Mouse (Mus musculus) layer of hippocampus, adult 2 months (tissue): ENCODE data around the gene Rpgrip1l. TPM values are rescaled to one million over a fixed set of nuclear protein-coding genes. Genes with fewer than 3 reads are reported as not detected.

Source experiments
- DNase-seq, 2 experiments: peaks; one replicate each; pipeline ENCODE4 v3.0.0; 2022; ENCODE audit warnings: low spot score in 2 of 2
- H3K27ac ChIP-seq: fragments of 200-600 bp; 2 replicates; pipeline ENCODE4 v1.8.1; 2022
- H3K4me3 ChIP-seq: fragments of 200-600 bp; 2 replicates; pipeline ENCODE4 v1.8.1; 2022; ENCODE audit warnings: mild to moderate bottlenecking
- CTCF ChIP-seq: fragments of 200-600 bp; conservative IDR thresholded peaks from 2 replicates; pipeline ENCODE4 v1.8.1; 2022; ENCODE audit warnings: antibody characterized with exemption, mild to moderate bottlenecking, moderate library complexity
- long read RNA-seq, 2 experiments: library from polyadenylated mRNA; stranded (forward); transcript quantifications; one replicate each; pipeline ENCODE4 v2.0.0; 2021; ENCODE audit warnings: borderline mapping rate in 2 of 2
- total RNA-seq, 2 experiments: library from RNA; stranded (reverse); gene quantifications; 2 replicates each; pipeline ENCODE4 v1.2.3; 2021

Gene Rpgrip1l
- total RNA-seq, result 10 to 100 TPM; 21.6 to 25.4 TPM
- long read RNA-seq, experiment 1, full-length matches to known transcripts, result 1 of 1 reads
- long read RNA-seq, experiment 1, partial matches to known transcripts, result 0 of 1 reads
- long read RNA-seq, experiment 1, other reads (novel, unspliced or antisense), result 0 of 1 reads
- long read RNA-seq, experiment 2, partial matches to known transcripts, result 5 of 6 reads
- long read RNA-seq, experiment 2, other reads (novel, unspliced or antisense), result 1 of 6 reads

DNA sequence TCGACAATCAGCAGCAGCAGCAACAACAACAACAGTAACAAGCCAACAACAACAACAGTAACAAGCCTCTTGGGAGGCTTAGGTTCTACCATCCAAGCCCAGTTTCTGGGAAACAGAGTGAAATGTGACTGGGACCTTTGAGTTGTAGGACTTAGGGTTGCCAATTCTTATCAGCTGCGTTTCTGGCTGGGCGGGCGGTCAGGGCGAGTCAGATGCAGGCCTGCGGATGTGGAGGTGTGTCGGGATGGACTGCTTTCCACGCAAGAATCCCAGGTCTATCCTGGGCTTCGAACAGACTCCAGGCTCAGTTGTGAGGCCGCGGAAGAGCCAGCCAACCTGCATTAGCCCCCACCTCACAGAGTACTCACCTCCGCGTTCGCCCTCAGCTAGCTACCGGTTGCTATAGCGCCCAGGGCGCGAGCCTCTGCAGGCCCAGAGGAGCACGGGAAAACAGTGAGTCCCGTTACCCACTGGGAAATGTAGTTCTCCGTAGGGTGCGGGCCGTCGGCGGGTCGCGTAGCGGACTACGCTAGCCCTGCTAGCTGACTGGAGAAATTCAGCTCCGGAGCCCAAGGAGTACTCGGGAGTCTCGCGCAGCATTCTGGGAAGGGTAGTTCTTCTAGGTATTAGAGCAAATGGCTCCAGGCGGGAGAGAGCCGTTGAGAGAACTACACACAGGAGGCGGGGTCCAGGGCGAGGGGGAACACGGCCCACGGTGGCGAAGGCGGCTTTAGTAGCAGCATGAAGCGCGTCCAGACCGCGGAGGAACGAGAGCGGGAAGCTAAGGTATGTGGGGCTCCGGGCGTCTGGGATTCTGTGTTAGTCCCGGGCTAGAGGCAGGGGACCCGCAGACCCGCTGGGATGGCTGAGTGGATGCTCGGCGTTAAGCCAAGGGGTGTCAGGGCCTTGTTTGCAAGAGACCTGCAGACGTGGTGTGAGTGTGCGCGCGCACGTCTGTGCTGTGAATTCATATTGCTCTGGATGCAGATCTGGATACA lies at the start of gene Rpgrip1l, which contains the start of gene Fto:
Rpgrip1l (minus strand) TSS at position 428 of the 998 bp plus-strand sequence.
Fto (plus strand) TSS at position 691 of the 998 bp plus-strand sequence.
- peak within 1 kb of the TSS; percentile 97 for H3K27ac ChIP-seq
- H3K4me3 ChIP-seq, result peak within 1 kb of the TSS; percentile 79
- DNase-seq, result peak; percentile 96 to 99
- TF ChIP-seq CTCF, result peak; percentile 81

DNA sequence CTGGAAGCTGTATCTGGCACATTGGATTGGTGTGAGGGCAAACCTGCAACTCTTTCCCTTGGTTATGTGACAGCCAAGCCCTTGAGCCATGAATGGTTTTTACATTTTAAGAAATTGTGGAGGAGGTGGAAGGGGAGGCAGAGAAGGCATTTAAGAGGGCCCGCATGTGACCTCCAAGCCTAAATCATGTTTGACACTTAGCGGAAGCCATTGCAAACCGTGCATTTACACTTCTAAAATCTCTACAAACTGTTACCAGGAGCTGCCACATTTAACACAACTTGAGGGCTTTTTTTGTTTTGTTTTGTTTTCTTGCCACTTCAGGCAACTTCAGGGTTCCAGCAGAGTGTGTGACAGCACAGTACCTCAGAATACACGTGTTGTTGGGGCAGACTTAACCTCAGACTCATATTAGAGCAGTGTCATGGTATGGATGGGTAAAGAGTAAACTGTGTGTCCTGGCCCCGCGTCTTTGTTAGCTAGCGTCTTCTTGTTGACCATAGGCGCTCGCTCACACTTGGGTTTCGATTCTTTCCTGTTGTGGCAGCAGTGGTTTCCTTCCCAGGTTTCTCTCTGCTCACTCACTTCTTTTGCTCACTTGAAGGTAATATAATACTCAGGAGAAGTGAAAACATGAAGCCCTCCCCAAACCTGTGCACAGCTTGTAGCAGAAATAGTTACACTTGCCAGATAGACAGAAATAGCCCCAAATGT lies 47.7 kb upstream of the Rpgrip1l start:
- TF ChIP-seq CTCF, result no peak
- DNase-seq, result no peak

DNA sequence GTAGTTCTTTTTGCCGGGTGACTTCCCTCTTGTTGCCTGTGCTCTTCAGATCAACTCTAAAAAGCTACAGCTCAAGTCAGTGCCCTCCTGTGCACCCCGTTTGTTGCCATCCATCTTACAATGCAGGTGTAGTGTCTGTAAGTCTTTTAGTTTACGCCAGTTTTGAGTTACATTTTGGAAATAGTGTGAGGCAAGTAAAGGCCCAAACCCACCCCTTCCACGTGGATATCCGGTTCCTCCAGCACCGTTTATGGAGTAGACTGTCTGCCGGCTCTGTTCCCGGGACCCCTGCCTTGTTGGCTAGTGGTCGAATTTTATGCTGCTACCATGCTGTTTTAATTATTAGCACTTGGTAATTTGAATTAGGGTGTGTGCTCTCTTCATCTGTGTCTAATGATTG lies 46.4 kb upstream of the Rpgrip1l start:
- H3K27ac ChIP-seq, result no peak overlapping the region
- no peak overlapping the region for H3K4me3 ChIP-seq
- no peak for TF ChIP-seq CTCF
- no peak for DNase-seq

More for the DNA sequence above, 47.7 kb upstream of the Rpgrip1l start:
- Histone ChIP-seq H3K27ac (no peak overlapping the region), H3K4me3 (no peak overlapping the region)

DNA sequence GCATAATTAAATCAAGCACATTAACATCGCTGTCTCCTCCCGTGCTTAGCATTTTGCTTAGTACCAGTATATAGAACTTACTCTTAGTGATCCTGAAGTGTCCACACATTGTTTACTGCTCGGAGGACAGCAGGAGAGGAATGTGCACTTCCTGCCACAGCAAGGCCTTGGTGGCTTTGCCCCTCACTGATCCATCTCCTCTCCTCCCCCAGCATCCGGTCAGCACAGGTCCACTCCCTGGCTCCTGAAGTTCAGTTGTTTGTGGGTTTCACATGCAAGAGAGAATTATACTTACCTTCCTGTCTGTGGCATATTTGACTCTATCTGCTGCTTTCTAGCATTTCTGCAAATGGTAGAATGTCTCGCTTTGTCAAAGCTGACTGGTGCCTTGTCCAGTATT lies 45.0 kb upstream of the Rpgrip1l start:
- H3K27ac ChIP-seq, result no peak overlapping the region
- no peak overlapping the region for H3K4me3 ChIP-seq
- no peak for DNase-seq
- TF ChIP-seq CTCF, result no peak

DNA sequence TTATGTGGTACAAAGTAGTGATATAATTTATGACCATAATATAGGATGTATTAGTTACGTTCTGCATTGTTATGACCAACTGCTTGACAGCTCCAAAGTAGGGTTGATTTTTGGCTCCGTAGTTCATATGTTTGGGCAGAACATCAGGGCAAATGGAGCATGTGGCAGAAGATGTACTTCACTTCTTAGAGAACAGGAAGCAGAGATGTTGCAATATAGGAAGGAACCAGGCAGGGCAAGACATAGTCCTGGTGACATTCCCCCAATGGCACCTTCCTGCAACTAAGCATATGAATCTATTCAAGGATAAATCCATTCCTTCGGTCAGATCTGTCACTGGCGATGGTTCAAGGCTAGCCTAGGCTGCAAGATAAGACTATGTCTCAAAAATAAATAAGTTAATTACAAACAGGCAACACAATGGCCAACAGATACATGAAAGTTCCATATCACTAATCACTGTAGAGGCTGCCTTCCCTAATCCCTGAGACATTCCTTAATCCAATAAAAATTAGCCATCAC lies 44.5 kb upstream of the Rpgrip1l start:
- DNase-seq, result no peak
- TF ChIP-seq CTCF, result no peak
- H3K27ac ChIP-seq, result no peak overlapping the region

DNA sequence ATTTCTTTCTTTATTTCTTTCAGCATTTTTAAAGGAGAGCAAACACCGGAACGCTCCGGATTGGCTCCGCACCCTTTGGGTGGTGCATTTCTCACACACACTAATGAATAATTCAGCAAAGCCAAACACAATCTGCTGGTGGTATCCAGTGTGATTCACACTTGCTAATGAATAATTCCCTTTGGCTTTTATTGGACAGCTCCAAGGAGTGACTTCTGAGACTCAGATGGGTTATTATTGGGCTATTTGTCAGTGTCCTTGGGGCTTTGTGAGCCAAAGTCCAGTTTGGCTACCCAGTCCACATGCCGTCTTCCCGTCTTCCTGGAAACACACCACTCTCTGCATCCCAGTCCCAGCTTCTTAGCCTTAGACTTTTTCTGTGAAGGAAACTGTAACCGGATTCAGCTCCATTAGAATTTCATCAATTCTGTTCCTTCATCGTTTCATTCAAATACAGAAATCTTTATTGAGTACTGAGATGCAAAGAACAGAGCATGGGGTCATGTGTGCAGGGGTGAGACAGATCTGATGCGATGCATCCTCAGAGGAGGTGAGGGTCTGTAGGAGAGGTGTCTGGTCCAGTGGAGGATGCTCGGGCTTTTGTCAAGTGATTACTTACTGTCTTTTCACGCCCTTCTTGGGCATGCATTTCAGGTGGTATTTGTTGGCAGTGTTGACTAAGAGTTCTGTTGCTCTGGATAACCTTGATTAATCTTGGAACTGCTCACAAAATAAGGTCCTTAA lies 43.1 kb upstream of the Rpgrip1l start:
- H3K4me3 ChIP-seq, result peak overlapping the region; percentile 28
- DNase-seq, result no peak
- no peak for TF ChIP-seq CTCF
- peak overlapping the region; percentile 46 for H3K27ac ChIP-seq

More for the DNA sequence above, 44.5 kb upstream of the Rpgrip1l start:
- no peak overlapping the region for H3K4me3 ChIP-seq

DNA sequence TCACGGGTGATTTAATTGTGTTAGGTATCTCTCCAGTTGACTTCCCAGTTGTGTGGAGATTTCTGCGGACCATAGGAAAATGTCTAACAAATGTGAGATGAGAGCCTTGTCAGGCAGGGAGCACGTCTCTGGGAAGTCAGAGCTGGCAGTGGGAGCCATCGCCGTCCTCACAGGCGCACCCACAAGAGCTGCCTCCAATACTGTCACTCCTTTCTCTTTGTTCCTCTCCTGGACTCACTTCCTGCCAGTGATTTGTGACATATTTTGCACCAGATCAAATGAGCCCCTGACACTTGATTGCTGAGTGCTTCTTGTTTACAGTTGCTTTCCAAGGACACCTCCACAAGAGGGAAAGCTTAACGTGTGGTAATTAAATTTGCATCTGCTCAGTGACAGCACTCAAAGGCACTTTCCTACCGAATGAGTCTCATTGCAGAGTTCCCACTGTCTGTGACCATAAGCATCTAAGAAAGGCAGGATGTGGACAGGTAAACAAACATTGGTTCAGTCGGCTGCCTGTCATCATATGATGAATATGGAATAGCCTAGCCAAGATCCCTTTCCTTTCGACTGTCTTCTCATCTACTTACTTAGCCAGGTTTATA lies 42.3 kb upstream of the Rpgrip1l start:
- peak overlapping the region; percentile 28 for H3K4me3 ChIP-seq
- TF ChIP-seq CTCF, result no peak
- DNase-seq, result no peak
- peak overlapping the region; percentile 46; the same call in 1 of the 2 replicates for H3K27ac ChIP-seq

DNA sequence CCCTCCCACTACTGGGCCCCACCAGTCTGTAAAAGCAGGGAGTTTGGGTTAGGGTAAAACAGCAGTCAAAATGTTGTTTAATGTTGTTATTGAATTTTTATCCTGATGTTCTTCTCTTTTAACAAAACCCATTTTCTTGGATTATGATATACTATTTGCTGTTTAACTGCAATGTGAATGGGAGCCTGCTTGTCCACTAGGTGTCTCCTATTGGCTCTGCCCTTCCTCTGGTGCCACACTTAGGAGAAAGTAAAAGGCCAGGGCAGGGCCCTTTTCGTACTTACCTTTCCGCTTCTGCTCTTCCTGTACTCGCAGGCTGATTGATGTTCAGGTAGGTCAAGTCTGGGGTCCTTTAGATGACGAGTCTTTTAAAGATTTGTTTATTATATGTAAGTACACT lies 40.8 kb upstream of the Rpgrip1l start:
- no peak overlapping the region for H3K27ac ChIP-seq
- DNase-seq, result no peak
- no peak overlapping the region for H3K4me3 ChIP-seq
- TF ChIP-seq CTCF, result peak; percentile 76

DNA sequence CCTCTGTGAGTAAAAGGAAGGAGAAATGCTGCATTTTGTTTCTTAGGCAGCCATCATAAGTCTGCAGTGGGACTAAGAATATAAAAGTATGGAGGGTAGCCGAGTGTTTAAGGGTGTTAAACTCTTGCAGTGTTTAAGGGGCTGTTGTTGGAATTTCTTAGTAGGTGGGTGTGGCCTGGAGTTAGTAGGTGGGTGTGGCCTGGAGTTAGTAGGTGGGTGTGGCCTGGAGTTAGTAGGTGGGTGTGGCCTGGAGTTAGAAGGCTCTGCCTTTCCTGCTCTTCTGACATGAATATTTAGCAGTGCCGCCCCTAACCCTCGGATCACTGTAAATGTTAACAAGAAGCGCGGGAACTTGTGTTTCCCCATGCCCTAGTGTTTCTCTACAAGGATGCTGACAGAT lies 40.0 kb upstream of the Rpgrip1l start:
- no peak for TF ChIP-seq CTCF
- no peak for DNase-seq
- H3K4me3 ChIP-seq, result no peak overlapping the region
- H3K27ac ChIP-seq, result no peak overlapping the region

DNA sequence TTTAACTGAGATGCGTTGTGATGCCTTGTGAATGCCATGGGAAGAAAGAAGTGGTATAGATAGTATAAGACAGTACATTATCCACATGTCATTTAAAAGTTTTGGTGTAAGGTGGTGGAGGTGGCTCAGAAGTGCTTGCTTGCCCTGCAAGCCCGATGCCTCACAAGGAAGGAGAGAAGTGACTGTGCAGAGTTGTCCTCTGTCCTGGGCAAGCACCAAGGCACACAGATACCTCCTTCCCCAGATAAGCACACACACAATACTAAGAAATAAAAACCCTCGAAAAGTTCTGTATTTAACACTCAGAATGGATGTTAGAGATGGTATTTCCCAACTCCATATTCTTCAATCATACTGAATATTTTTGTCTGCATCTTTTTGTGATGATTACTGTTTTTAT lies 39.5 kb upstream of the Rpgrip1l start:
- no peak for DNase-seq
- Histone ChIP-seq H3K27ac (no peak overlapping the region), H3K4me3 (no peak overlapping the region)
- no peak for TF ChIP-seq CTCF

DNA sequence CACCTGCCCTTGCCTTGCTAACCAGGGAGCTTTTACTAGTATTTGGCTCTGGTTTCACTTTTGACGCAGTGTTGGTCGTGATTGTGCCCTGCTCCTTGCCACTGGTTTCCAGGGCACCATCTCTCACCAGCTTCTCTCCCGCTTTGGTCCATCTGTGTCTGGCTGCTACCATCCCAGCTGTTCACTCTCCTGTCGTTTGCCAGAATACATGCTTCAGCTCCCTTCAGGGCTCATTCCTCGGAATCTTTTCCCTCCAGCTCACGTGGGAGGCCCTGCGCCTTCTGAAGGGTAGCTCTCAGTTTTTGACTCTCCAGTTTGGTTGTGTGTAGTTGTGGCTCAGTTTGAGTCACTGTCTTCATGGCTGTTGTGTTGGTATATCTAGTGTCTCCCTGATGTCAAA lies 37.6 kb upstream of the Rpgrip1l start:
- DNase-seq, result no peak
- Histone ChIP-seq H3K27ac (peak overlapping the region; percentile 77), H3K4me3 (no peak overlapping the region)
- no peak for TF ChIP-seq CTCF

DNA sequence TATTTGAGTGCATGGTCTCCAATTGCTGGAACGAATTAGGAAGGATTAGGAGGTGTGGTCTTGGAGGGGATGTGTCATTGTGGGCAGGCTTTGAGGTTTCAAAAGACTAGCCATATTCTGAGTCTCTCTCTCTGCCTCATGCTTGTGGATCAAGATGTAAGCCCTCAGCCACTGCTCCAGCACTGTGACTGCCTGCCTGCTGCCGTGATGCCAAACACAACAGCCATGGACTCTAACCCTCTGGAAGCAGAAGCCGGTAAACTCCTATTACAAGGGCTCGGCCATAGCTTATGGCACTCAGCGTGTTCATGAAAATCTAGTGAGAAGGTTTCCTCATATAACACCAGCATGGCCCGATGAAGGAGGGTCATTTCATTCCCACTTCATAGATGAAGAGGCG lies 36.8 kb upstream of the Rpgrip1l start:
- no peak for TF ChIP-seq CTCF
- Histone ChIP-seq H3K4me3 (no peak overlapping the region), H3K27ac (peak overlapping the region; percentile 77)
- no peak for DNase-seq
